Mouse (Mus musculus): ENCODE data around the gene Erich6b. TPM values are rescaled to one million over a fixed set of nuclear protein-coding genes. Genes with fewer than 3 reads are reported as not detected.

Erich6b gene
- polyA plus RNA-seq (2014; fragmentation: Illumina TruSeq; extraction: RNeasy Lipid Tissue Mini Kit (QIAGEN cat#74804); ENCODE audit: low read depth, low replicate concordance), result not detected

DNA sequence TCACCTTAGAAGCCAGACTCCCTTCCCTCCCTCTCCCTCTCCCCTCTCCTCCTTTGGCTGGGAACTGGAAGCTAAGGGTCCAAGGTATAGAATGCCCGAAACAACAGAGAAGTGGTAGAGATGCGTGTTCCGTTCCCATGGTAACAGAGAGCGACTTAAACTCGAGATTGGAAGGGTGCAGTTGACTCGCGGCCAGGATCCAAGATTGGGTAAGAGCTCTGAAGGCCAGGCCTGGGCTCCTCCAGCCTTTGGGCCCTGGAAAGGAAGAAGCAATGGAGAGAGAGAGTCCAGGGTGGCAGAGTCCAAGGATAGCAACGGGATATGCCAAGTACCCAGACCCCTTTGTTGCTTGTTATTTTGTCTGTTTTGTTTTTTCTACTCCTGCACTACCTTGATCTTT lies at the start of gene Erich6b:
Gene Erich6b (plus strand): TSS at position 180 of the 400 bp plus-strand sequence.

DNA sequence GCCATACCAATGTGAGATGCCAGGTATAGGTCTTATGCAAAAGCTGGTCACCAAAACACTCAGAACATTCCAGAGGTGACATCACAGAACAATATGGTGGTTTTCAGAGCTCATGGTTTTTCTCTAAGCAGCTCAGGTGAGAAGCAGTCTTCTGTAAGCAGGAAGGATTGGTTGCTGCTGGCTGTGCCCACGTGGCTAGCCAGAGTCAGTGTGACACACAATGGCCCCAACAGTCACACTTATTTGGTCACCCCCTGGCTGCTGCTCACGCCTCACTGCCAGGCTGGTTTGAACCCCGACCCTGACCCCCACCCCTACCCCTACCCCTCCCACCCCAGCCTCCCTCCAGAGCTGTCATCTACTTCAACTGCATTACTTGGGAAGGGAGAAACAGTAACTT lies 49.1 kb upstream of the Erich6b start, which contains the start of gene Spert:
Gene Spert (minus strand): TSS at position 139 of the 400 bp plus-strand sequence.

Other genes starting within 250 kb of the Erich6b start
- not detected for gene Siah3, start 186.3 kb upstream of the Erich6b start, polyA plus RNA-seq (2014; fragmentation: Illumina TruSeq; extraction: RNeasy Lipid Tissue Mini Kit (QIAGEN cat#74804); ENCODE audit: low read depth, low replicate concordance)
- not detected for gene Spert, start 49.1 kb upstream of the Erich6b start, polyA plus RNA-seq (2014; fragmentation: Illumina TruSeq; extraction: RNeasy Lipid Tissue Mini Kit (QIAGEN cat#74804); ENCODE audit: low read depth, low replicate concordance)
- 62.7 TPM for gene Cog3, start 112.3 kb downstream of the Erich6b start, polyA plus RNA-seq (2014; fragmentation: Illumina TruSeq; extraction: RNeasy Lipid Tissue Mini Kit (QIAGEN cat#74804); ENCODE audit: low read depth, low replicate concordance)
- gene Slc25a30, start 144.8 kb downstream of the Erich6b start, polyA plus RNA-seq (2014; fragmentation: Illumina TruSeq; extraction: RNeasy Lipid Tissue Mini Kit (QIAGEN cat#74804); ENCODE audit: low read depth, low replicate concordance), result 8.9 TPM
- 16,981 TPM for gene Tpt1, start 202.8 kb downstream of the Erich6b start, polyA plus RNA-seq (2014; fragmentation: Illumina TruSeq; extraction: RNeasy Lipid Tissue Mini Kit (QIAGEN cat#74804); ENCODE audit: low read depth, low replicate concordance)